Mouse (Mus musculus) limb, embryonic 11.5 days (tissue): ENCODE data around the gene Dnah17. TPM values are rescaled to one million over a fixed set of nuclear protein-coding genes. Genes with fewer than 3 reads are reported as not detected.

ENCODE experiments used
- ATAC-seq: fragments of 200-750 bp; cut with Nextera tagmentation; 2 replicates; pipeline ENCODE4 v1.8.0; 2017; ENCODE audit warnings: low read depth; ENCODE audit not compliant: insufficient number of reproducible peaks, low FRiP score, low TSS enrichment
- DNase-seq: peaks from one replicate; pipeline ENCODE4 v3.0.0-alpha.2; 2015; ENCODE audit warnings: low spot score
- H3K27ac ChIP-seq: fragments of 300-500 bp; sonication (generic); replicated peaks from 2 replicates; pipeline ENCODE4 v1.5.1; 2014; ENCODE audit warnings: low read depth, mild to moderate bottlenecking, low read length
- H3K27me3 ChIP-seq: fragments of 300-500 bp; sonication (generic); 2 replicates; pipeline ENCODE4 v1.6.1; 2014; ENCODE audit warnings: mild to moderate bottlenecking, low read length, mixed read lengths; ENCODE audit not compliant: control insufficient read depth, insufficient read depth
- H3K36me3 ChIP-seq: fragments of 300-500 bp; sonication (generic); 2 replicates; pipeline ENCODE4 v1.6.1; 2014; ENCODE audit warnings: mild to moderate bottlenecking, low read length, moderate library complexity, mixed read lengths; ENCODE audit not compliant: control insufficient read depth, insufficient read depth
- H3K4me1 ChIP-seq: fragments of 300-500 bp; sonication (generic); 2 replicates; pipeline ENCODE4 v1.6.1; 2014; ENCODE audit warnings: low read length, mixed read lengths; ENCODE audit not compliant: control insufficient read depth, insufficient read depth
- H3K4me2 ChIP-seq: fragments of 300-500 bp; sonication (generic); 2 replicates; pipeline ENCODE4 v1.6.1; 2014; ENCODE audit warnings: low read depth, mild to moderate bottlenecking, moderate library complexity; ENCODE audit not compliant: severe bottlenecking
- H3K4me3 ChIP-seq: fragments of 300-500 bp; sonication (generic); 2 replicates; pipeline ENCODE4 v1.5.1; 2014; ENCODE audit warnings: low read depth, low read length
- H3K9ac ChIP-seq: fragments of 300-500 bp; sonication (generic); 2 replicates; pipeline ENCODE4 v1.6.1; 2014; ENCODE audit warnings: mild to moderate bottlenecking, low read length
- H3K9me3 ChIP-seq: fragments of 300-500 bp; sonication (generic); 2 replicates; pipeline ENCODE4 v1.6.1; 2016; ENCODE audit warnings: low read length; ENCODE audit not compliant: control insufficient read depth
- WGBS: fragments of 180-500 bp; shearing (Covaris S2); extraction: QIAGEN DNeasy Blood & Tissue Kit; methylation state at CpG from one replicate; pipeline ENCODE4 v1.1.7; 2014; 5-methylcytosine and 5-hydroxymethylcytosine counted together
- polyA plus RNA-seq: library from polyadenylated mRNA; unstranded; fragments of >200 nt; fragmentation: Nextera tagmentation; extraction: Ambion mirVana; gene quantifications from 2 replicates; pipeline ENCODE4 v1.2.1, GENCODE M21; 2014

The Dnah17 gene
- polyA plus RNA-seq, 1 experiment from 2014 or later: 0.11 TPM

- 82% methylated on average over 17 of the region's 17 CpGs for WGBS
- Histone ChIP-seq H3K36me3 (no peaks in the 10 kb centered on the region), H3K4me1 (no peaks in the 10 kb centered on the region), H3K9me3 (no peaks in the 10 kb centered on the region), H3K9ac (no peak overlapping the region), H3K27ac (no peak overlapping the region), H3K27me3 (no peaks in the 10 kb centered on the region), H3K4me3 (no peak overlapping the region), H3K4me2 (no peak overlapping the region)
- DNase-seq (no peak), ATAC-seq (no peak)
Observed at GRCm38 (mm10) chr11:118075035-118075522, 55.4 kb downstream of the Dnah17 start.

DNA sequence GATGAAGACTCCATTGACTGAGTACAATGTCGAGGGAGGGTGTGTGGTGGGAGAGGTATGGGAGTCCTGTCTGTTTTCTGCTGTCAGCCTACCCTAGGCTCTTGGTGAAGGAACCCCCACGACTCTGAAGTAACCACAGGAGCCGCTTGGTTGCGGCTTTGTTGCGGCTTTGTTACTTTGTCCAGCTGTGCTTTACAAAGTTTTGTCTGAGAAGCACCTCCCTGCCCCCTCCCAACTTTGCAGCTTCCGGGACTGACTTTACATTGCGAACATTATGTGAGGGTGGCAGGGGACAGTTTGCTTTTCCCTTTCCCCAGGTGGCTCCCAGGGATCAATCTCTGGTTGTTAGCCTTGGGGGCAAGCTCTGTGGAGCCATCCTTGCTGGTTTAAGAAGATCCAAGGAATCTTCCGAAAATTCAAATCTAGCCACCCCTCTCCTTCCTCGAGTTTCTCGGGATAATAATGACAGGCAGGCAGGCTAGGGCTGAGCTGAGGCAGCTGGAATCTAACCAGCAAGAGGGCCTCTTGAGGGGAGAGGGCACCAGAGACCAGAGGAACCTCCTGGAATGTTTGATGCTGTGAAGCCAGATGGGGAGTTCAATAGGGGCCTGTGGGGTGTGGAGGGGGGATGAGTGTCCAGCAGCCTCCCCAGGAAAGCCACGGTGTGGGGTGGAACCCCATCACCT is 59.1 kb downstream of the Dnah17 start:
- WGBS: 74% methylated on average over 11 of the region's 11 CpGs
- no peak overlapping the region for H3K27ac ChIP-seq
- no peak overlapping the region for H3K4me2 ChIP-seq
- H3K36me3 ChIP-seq: no peaks in the 10 kb centered on the region
- H3K4me1 ChIP-seq: peaks cover 7% of the 10 kb centered on the region; the same call in 1 of the 2 replicates
- H3K9me3 ChIP-seq: no peaks in the 10 kb centered on the region
- no peaks in the 10 kb centered on the region for H3K27me3 ChIP-seq
- ATAC-seq (no peak), DNase-seq (no peak)
- H3K9ac ChIP-seq: no peak overlapping the region
- H3K4me3 ChIP-seq: no peak overlapping the region

- H3K27me3 ChIP-seq: no peaks in the 10 kb centered on the region
- no peak for ATAC-seq
- H3K9me3 ChIP-seq: no peaks in the 10 kb centered on the region
- no peak overlapping the region for H3K4me2 ChIP-seq
- 0 out of 2 replicates have a peak overlapping the region, but pooled peaks have one; percentile 14 for H3K27ac ChIP-seq
- WGBS: 68% methylated on average over 16 of the region's 16 CpGs
- H3K4me3 ChIP-seq: no peak overlapping the region
- H3K36me3 ChIP-seq: no peaks in the 10 kb centered on the region
- H3K9ac ChIP-seq: no peak overlapping the region
- H3K4me1 ChIP-seq: peaks cover 7% of the 10 kb centered on the region; the same call in 1 of the 2 replicates
- no peak for DNase-seq
Observed at GRCm38 (mm10) chr11:118068812-118069332, 61.6 kb downstream of the Dnah17 start.

GRCm38 (mm10) chr11:118067588-118067987 is 62.8 kb downstream of the Dnah17 start:
- Histone ChIP-seq H3K4me1 (peaks cover 7% of the 10 kb centered on the region; the same call in 1 of the 2 replicates), H3K4me2 (no peak overlapping the region), H3K9me3 (no peaks in the 10 kb centered on the region), H3K36me3 (no peaks in the 10 kb centered on the region), H3K9ac (no peak overlapping the region), H3K27me3 (no peaks in the 10 kb centered on the region), H3K27ac (no peak overlapping the region), H3K4me3 (no peak overlapping the region)
- ATAC-seq (no peak), DNase-seq (no peak)
- 87% methylated on average over 8 of the region's 8 CpGs for WGBS

GRCm38 (mm10) chr11:118060038-118060437 is 70.4 kb downstream of the Dnah17 start:
- ATAC-seq (no peak), DNase-seq (no peak)
- no peaks in the 10 kb centered on the region for H3K27me3 ChIP-seq
- no peak overlapping the region for H3K4me3 ChIP-seq
- no peak overlapping the region for H3K27ac ChIP-seq
- H3K4me1 ChIP-seq: no peaks in the 10 kb centered on the region
- 84% methylated on average over 14 of the region's 14 CpGs for WGBS
- no peak overlapping the region for H3K4me2 ChIP-seq
- H3K36me3 ChIP-seq: no peaks in the 10 kb centered on the region
- H3K9me3 ChIP-seq: no peaks in the 10 kb centered on the region
- no peak overlapping the region for H3K9ac ChIP-seq

- Histone ChIP-seq H3K27ac (no peak overlapping the region), H3K9me3 (no peaks in the 10 kb centered on the region), H3K36me3 (no peaks in the 10 kb centered on the region), H3K4me2 (no peak overlapping the region), H3K4me1 (no peaks in the 10 kb centered on the region), H3K27me3 (no peaks in the 10 kb centered on the region), H3K4me3 (no peak overlapping the region), H3K9ac (peak overlapping the region; percentile 7; the same call in 1 of the 2 replicates)
- DNase-seq (no peak), ATAC-seq (no peak)
- 64% methylated on average over 10 of the region's 10 CpGs for WGBS
Observed at GRCm38 (mm10) chr11:118058872-118059271, 71.6 kb downstream of the Dnah17 start.

DNA sequence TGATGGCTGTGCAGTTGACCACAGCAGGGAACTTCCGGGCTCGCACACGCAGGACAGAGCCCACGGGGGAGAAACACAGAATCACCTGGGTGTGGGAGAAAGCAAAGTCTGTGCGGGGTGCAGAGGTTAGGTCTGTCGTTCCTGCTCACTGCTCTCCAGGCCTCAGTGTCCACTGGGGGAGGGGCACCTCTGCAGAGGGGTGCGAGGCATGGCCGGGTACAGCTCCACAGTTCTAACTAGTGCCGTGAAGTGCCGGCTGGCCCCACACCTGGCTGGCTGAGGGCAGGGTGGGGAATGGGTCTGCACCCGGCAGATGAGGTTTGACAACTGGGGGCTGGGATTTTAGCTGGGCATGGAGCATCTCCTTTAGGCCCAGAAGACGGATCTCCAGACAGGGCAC is 72.1 kb downstream of the Dnah17 start:
- Histone ChIP-seq H3K4me3 (no peak overlapping the region), H3K9me3 (no peaks in the 10 kb centered on the region), H3K4me2 (no peak overlapping the region), H3K9ac (no peak overlapping the region), H3K36me3 (no peaks in the 10 kb centered on the region), H3K27ac (no peak overlapping the region), H3K4me1 (no peaks in the 10 kb centered on the region), H3K27me3 (no peaks in the 10 kb centered on the region)
- DNase-seq (no peak), ATAC-seq (no peak)
- WGBS: 71% methylated on average over 12 of the region's 12 CpGs

DNA sequence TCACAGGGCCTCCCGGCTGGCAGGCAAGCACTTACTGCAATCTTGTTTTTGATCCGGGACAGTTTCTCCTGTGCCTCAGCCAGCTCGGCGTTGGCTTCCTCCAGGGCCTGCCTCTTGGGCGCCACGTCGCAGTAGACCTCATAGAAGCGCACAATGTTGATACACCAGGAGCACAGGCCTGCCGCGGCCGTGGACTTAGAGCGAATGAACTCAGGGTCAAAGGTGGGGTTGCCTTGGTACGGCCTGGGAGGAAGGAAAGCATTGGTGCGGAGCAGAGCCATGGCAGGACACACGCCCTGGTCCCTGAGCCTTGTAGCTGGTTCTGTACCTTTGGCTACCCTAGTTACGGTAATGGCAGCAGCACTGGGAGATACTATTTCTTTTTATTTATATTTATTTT is 80.3 kb downstream of the Dnah17 start:
- Histone ChIP-seq H3K36me3 (no peaks in the 10 kb centered on the region), H3K9ac (no peak overlapping the region), H3K27ac (no peak overlapping the region), H3K27me3 (no peaks in the 10 kb centered on the region), H3K9me3 (no peaks in the 10 kb centered on the region), H3K4me2 (no peak overlapping the region), H3K4me3 (no peak overlapping the region), H3K4me1 (no peaks in the 10 kb centered on the region)
- DNase-seq (no peak), ATAC-seq (no peak)
- 80% methylated on average over 16 of the region's 16 CpGs for WGBS
